Mouse (Mus musculus): ENCODE measurements around the gene Ttc19. TPM values are rescaled to one million over a fixed set of nuclear protein-coding genes. Genes with fewer than 3 reads are reported as not detected.
"Not testable (repeated sequence)": the region's sequence is repeated elsewhere in the genome, so short reads cannot be mapped to it uniquely, and the experiment has no call there.

Ttc19 gene
- polyA plus RNA-seq, 1 experiment from 2014 or later = 19.1 TPM

DNA sequence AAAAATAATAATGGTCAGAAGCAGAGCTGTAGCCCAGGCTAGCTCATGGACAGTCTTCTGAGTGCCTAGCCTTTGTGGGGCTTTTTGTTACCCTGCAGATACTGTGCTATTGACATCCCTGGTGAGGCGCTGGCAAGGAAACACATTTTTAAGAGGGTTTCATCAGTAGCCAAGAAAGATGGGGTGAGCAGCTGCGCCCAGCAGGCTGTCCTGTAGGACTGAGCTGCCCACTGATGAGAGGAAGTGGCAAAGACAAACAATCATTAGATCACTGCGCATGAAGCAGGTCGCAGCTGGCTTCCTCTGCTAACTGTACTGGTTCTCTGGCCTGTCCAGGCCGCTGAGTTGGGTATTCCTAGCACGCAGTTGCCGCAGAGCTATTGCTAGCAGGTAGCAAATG, 17.7 kb upstream of the Ttc19 start:
- no peaks in the 10 kb centered on the region for H3K9me3 ChIP-seq (replicated peaks)
- H3K36me3 ChIP-seq = no peaks in the 10 kb centered on the region
- H3K4me1 ChIP-seq (replicated peaks) = no peaks in the 10 kb centered on the region
- no peak for ATAC-seq (replicated peaks; ENCODE audit: insufficient number of reproducible peaks, insufficient read depth, low FRiP score, low read depth)
- 68% methylated on average over 7 of the region's 7 CpGs for WGBS
- H3K4me3 ChIP-seq = no peak overlapping the region
- no peak overlapping the region for H3K27ac ChIP-seq
- H3K4me2 ChIP-seq = no peak overlapping the region
- H3K27me3 ChIP-seq = 0 out of 2 replicates have a peak, but pooled peaks cover 4% of the 10 kb centered on the region
- no peak overlapping the region for H3K9ac ChIP-seq

DNA sequence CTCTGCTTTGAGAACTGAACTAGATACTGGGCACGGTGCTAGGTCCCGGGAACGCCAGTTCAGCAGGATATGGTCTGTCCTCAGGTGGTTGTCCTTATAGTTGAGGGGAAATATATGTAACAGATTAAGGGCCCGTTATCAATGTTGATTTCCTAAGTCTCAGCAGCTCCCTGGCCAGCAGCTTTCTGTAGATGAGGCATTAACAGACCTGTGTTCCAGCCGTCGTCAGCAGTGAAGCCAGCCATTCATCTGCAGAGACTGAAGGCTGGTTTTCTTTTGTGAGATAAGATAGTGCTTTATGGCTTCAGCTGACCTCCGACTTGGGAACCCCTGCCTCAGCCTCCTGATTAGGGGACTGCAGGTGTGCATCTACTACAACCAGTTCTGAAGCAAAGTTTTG, 17.3 kb upstream of the Ttc19 start:
- 32% methylated on average over 7 of the region's 7 CpGs for WGBS
- Histone ChIP-seq H3K4me1 (replicated peaks) (no peaks in the 10 kb centered on the region), H3K36me3 (no peaks in the 10 kb centered on the region), H3K4me3 (no peak overlapping the region), H3K27me3 (0 out of 2 replicates have a peak, but pooled peaks cover 4% of the 10 kb centered on the region), H3K9me3 (replicated peaks) (no peaks in the 10 kb centered on the region), H3K27ac (no peak overlapping the region), H3K4me2 (no peak overlapping the region), H3K9ac (no peak overlapping the region)
- no peak for ATAC-seq (replicated peaks; ENCODE audit: insufficient number of reproducible peaks, insufficient read depth, low FRiP score, low read depth)

DNA sequence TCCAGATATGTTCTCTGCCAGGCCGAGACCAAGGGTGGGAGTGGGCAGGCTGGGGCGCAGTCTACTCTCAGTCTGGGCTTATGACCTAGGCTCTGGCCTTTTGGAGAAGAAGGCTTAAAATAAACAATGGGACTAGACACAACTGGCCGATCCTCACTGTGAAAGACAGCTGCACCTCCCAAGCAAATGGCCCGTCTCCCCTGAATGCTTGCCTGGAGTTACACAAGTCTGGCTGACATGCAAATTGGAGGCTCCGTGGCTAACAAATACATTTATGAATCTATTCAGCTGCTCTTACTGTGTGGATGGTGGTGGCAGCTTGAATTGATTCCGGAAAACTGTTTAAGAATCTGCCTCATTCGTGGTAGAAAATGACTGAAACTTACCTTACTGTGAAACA, 15.6 kb upstream of the Ttc19 start:
- Histone ChIP-seq H3K4me3 (no peak overlapping the region), H3K4me2 (no peak overlapping the region), H3K27me3 (no peaks in the 10 kb centered on the region), H3K27ac (no peak overlapping the region), H3K9me3 (replicated peaks) (no peaks in the 10 kb centered on the region), H3K36me3 (no peaks in the 10 kb centered on the region), H3K4me1 (replicated peaks) (no peaks in the 10 kb centered on the region), H3K9ac (no peak overlapping the region)
- ATAC-seq (replicated peaks; ENCODE audit: insufficient number of reproducible peaks, insufficient read depth, low FRiP score, low read depth) = no peak
- WGBS = 85% methylated on average over 7 of the region's 7 CpGs

DNA sequence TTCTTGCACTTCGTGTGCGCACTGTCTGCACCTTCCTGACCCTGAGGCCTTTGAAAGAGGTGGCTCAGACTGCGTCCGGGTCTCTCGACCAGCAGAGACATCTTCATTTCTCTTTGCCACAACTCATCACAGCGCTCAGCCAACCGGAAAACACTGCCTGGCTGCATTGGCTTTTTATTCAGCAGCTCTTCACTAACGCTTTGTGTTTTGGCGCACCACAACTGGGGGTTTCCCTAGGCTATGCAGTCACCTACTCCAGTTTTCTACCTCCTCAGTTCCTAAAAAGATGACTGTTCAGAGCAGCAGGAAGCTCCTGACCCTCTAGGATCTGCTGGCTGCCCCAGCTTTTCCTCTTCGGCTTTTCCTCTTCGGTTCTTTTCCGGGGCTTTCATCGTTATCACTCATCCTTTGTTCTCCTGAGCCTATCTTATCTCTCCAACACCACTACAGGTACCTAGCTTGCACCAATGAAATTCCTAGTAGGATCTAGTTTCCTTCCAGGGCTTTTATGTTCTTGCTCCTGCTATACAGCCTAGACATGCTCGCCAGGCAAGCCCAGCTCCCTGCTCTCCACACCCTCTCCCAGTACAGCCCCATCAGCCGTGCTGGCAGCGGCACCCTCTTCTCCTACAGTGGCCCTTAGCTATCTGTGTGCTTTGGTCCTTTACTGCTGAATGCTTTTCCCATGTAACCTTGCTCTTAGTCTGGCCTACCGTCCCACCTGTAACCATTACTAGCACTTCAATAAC, 14.6 kb upstream of the Ttc19 start:
- Histone ChIP-seq H3K4me1 (replicated peaks) (no peaks in the 10 kb centered on the region), H3K36me3 (no peaks in the 10 kb centered on the region), H3K27me3 (no peaks in the 10 kb centered on the region), H3K9ac (no peak overlapping the region), H3K4me3 (no peak overlapping the region), H3K9me3 (replicated peaks) (no peaks in the 10 kb centered on the region), H3K27ac (no peak overlapping the region), H3K4me2 (no peak overlapping the region)
- ATAC-seq (replicated peaks; ENCODE audit: insufficient number of reproducible peaks, insufficient read depth, low FRiP score, low read depth) = no peak
- WGBS = 53% methylated on average over 17 of the region's 17 CpGs

DNA sequence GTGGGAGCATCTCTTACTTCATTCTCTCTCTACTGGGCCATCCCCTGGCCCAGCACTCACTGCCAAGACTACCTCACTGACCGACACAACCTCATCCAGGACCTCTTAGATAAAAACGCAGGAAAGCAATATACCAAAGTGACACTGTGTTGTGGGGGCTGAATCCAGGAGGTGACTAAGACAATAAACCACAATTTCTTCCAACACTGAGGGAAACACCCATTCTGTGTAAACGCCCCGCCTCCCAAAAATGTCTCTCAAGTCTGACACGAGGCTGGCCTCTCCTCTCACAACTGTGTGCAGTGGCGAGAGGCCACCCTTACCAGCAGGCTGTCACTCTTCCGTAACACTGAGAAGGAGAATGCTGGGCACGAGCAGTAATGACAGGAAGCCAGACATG, 12.9 kb upstream of the Ttc19 start:
- Histone ChIP-seq H3K9ac (no peak overlapping the region), H3K4me3 (no peak overlapping the region), H3K4me1 (replicated peaks) (no peaks in the 10 kb centered on the region), H3K36me3 (no peaks in the 10 kb centered on the region), H3K4me2 (no peak overlapping the region), H3K27me3 (no peaks in the 10 kb centered on the region), H3K9me3 (replicated peaks) (no peaks in the 10 kb centered on the region), H3K27ac (no peak overlapping the region)
- ATAC-seq (replicated peaks; ENCODE audit: insufficient number of reproducible peaks, insufficient read depth, low FRiP score, low read depth) = no peak
- 67% methylated on average over 8 of the region's 8 CpGs for WGBS

DNA sequence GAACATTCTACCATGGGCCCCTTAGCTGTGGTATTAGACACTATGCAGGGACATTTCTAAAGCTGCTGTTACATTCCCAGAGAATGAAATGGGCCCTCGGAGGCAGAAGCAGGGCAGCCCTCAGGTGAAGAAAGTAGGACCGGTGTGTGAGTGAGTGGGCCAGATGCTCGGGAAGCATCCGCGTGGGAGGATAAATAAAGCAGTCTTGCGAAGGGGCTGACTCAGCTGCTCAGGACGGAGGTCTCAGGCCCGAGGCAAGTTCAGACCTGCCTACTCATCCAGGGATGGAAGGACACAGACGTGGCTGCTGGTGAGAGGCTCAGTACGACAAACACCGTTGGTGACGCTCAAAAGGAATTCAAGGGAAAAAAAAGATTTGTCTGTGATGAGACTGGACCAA, 12.2 kb upstream of the Ttc19 start:
- Histone ChIP-seq H3K9ac (no peak overlapping the region), H3K4me3 (no peak overlapping the region), H3K36me3 (no peaks in the 10 kb centered on the region), H3K4me1 (replicated peaks) (no peaks in the 10 kb centered on the region), H3K27me3 (no peaks in the 10 kb centered on the region), H3K4me2 (no peak overlapping the region), H3K9me3 (replicated peaks) (no peaks in the 10 kb centered on the region), H3K27ac (no peak overlapping the region)
- ATAC-seq (replicated peaks; ENCODE audit: insufficient number of reproducible peaks, insufficient read depth, low FRiP score, low read depth) = no peak
- 71% methylated on average over 12 of the region's 12 CpGs for WGBS

DNA sequence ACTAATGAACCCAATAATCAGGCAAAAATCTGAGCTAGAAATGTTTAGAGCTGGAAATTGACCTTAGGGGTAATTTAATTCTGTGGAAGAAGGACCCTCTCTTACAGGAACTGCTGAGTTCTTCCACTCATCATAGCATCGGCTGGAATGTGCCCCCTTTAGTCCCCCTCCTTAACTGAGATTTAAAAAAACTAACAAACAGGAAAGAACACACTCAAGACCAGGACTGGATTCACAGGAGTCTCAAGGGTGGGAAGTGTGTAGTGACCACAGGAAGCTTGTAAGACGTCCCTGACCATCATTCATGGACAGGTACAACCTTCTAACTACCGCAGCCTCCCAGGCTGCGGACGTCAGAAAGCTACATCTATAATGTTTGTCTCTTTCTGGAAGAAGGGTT, 10.4 kb upstream of the Ttc19 start:
- H3K9me3 ChIP-seq (replicated peaks) = no peaks in the 10 kb centered on the region
- WGBS = 57% methylated on average over 5 of the region's 5 CpGs
- no peaks in the 10 kb centered on the region for H3K27me3 ChIP-seq
- no peak overlapping the region for H3K27ac ChIP-seq
- H3K4me1 ChIP-seq (replicated peaks) = no peaks in the 10 kb centered on the region
- no peak overlapping the region for H3K4me2 ChIP-seq
- no peak overlapping the region for H3K4me3 ChIP-seq
- H3K9ac ChIP-seq = no peak overlapping the region
- ATAC-seq (replicated peaks; ENCODE audit: insufficient number of reproducible peaks, insufficient read depth, low FRiP score, low read depth) = no peak
- H3K36me3 ChIP-seq = no peaks in the 10 kb centered on the region

DNA sequence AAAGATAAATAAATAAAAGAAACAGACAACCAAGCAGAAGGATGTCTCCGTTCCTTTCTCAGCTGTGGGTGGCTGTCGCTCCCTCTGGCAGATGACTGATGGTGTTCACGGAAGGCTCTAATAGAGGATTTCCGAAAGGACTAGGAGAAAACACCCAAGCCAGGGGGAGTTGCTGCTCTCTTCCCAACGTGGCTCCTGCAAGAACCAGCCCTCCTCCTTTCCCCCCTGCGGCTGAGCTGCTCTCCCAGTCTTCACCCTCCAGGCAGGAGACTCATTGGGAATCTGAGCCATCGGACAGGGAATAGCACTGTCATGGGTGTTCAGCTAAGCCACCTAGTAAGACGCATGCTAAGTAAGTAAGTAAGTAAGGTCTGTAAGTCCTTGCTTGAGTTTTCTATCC, 4.2 kb upstream of the Ttc19 start:
- H3K4me3 ChIP-seq = no peak overlapping the region
- H3K9me3 ChIP-seq (replicated peaks) = no peaks in the 10 kb centered on the region
- no peak overlapping the region for H3K9ac ChIP-seq
- H3K27ac ChIP-seq = no peak overlapping the region
- H3K36me3 ChIP-seq = no peaks in the 10 kb centered on the region
- H3K4me2 ChIP-seq = no peak overlapping the region
- whole genome bisulfite sequencing = 54% methylated on average over 8 of the region's 8 CpGs
- H3K27me3 ChIP-seq = no peaks in the 10 kb centered on the region
- peaks cover 7% of the 10 kb centered on the region; the same call in 1 of the 2 replicates for H3K4me1 ChIP-seq (replicated peaks)
- no peak for ATAC-seq (replicated peaks; ENCODE audit: insufficient number of reproducible peaks, insufficient read depth, low FRiP score, low read depth)

DNA sequence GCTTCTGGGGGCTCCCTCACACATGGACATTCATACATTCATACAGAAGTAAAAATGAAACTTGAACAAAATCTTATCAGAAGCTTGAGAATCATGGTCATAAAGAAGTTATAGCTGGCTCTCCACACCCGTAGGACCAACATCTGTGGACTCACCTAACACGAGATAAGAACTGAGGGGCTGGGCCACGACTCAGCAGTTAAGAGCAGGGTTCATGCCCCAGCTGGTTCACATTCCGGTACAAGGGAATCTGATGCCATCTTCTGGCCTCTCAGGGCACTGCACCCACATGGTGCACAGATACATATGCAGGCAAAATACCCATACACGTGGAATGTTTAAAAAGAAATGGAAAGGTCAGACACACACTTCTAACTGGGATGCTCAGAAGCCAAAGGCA, 3.2 kb upstream of the Ttc19 start:
- H3K9ac ChIP-seq = no peak overlapping the region
- H3K27ac ChIP-seq = no peak overlapping the region
- 12% methylated on average over 5 of the region's 5 CpGs for WGBS
- no peak for ATAC-seq (replicated peaks; ENCODE audit: insufficient number of reproducible peaks, insufficient read depth, low FRiP score, low read depth)
- H3K4me3 ChIP-seq = no peak overlapping the region
- H3K4me2 ChIP-seq = no peak overlapping the region
- 0 out of 2 replicates have a peak, but pooled peaks cover 3% of the 10 kb centered on the region for H3K36me3 ChIP-seq
- peaks cover 9% of the 10 kb centered on the region; the same call in 1 of the 2 replicates for H3K4me1 ChIP-seq (replicated peaks)
- H3K9me3 ChIP-seq (replicated peaks) = no peaks in the 10 kb centered on the region
- no peaks in the 10 kb centered on the region for H3K27me3 ChIP-seq

DNA sequence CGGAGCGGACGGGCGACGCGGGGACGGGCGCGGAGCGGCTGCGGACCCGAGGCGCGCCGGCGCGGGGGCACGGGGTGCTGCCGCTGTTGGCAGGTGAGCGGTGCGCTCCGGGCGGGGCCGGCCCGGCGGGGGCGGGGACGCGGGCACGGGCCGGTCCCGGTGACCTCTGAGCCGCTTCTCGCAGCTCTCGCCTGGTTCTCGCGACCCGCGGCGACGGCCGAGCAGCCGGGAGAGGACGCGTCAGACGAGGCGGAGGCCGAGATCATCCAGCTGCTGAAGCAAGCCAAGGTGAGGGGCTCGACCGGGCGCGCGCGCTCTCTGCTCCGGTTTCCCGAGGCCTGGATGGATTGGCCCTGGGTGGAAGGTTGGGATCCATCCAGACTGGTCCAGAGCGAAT, 326 bp downstream of the Ttc19 start:
- Histone ChIP-seq H3K4me2 (peak overlapping the region; percentile 64), H3K4me3 (peak overlapping the region; percentile 71), H3K9ac (peak overlapping the region; percentile 71), H3K27me3 (no peaks in the 10 kb centered on the region), H3K4me1 (replicated peaks) (peaks cover 9% of the 10 kb centered on the region; the same call in 1 of the 2 replicates), H3K9me3 (replicated peaks) (no peaks in the 10 kb centered on the region), H3K27ac (peak overlapping the region; percentile 95), H3K36me3 (peaks cover 29% of the 10 kb centered on the region; the same call in 1 of the 2 replicates)
- under 1% methylated on average over 57 of the region's 57 CpGs for WGBS
- ATAC-seq (replicated peaks; ENCODE audit: insufficient number of reproducible peaks, insufficient read depth, low FRiP score, low read depth) = peak; percentile 82

DNA sequence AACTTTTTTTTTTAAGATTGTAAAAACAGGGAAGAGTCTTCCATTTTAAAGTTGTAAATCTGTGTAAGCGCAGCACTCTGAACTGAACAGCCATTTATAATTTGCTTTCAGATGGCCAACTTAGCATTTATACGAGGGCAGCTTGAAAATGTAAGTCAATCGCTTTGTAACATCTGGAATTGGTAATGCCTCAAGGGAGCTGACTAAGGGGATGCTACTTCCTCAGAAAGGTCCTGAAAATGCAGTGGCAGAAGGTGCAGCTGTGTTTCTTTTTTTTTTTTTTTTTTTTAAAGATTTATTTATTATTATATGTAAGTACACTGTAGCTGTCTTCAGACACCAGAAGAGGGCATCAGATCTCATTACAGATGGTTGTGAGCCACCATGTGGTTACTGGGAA, 2.7 kb downstream of the Ttc19 start:
- 90% methylated on average over 3 of the region's 3 CpGs for WGBS
- H3K27ac ChIP-seq, H3K9ac ChIP-seq: not testable (repeated sequence)

DNA sequence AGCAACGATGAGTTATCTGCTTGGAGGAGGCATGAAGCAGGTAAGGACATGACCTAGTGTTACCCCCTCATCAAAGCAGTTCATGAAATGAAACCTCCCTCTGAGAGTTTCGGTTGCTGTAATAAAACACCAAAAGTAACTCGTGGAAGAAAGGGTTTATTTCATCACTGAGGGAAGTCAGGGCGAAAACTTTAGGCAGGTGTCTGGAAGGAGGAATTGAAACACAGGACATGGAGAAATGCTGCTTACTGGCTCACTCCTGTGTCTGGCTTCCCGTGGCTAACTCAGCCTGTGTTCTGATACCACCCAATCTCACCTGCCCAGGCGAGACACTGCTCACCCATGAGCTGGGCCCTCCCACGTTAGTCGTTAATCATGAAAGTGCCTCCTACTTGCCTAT, 3.7 kb downstream of the Ttc19 start:
- H3K9ac ChIP-seq = no peak overlapping the region
- no peaks in the 10 kb centered on the region for H3K27me3 ChIP-seq
- ATAC-seq (replicated peaks; ENCODE audit: insufficient number of reproducible peaks, insufficient read depth, low FRiP score, low read depth) = no peak
- no peak overlapping the region for H3K4me2 ChIP-seq
- no peak overlapping the region for H3K27ac ChIP-seq
- H3K36me3 ChIP-seq = peaks cover 33% of the 10 kb centered on the region; the same call in 1 of the 2 replicates
- WGBS = 80% methylated on average over 8 of the region's 8 CpGs
- no peak overlapping the region for H3K4me3 ChIP-seq
- H3K4me1 ChIP-seq (replicated peaks) = peaks cover 9% of the 10 kb centered on the region; the same call in 1 of the 2 replicates
- no peaks in the 10 kb centered on the region for H3K9me3 ChIP-seq (replicated peaks)

More for the DNA sequence above, 2.7 kb downstream of the Ttc19 start:
- H3K9me3 ChIP-seq (replicated peaks); H3K27me3 ChIP-seq; H3K4me2 ChIP-seq; H3K4me3 ChIP-seq; ATAC-seq (replicated peaks; ENCODE audit: insufficient number of reproducible peaks, insufficient read depth, low FRiP score, low read depth); H3K4me1 ChIP-seq (replicated peaks): not testable (repeated sequence)
- peaks cover 33% of the 10 kb centered on the region; the same call in 1 of the 2 replicates for H3K36me3 ChIP-seq

Data from heart, embryonic 15.5 days (tissue).